Mouse (Mus musculus): Measurements from ENCODE around the gene Dip2a. TPM values are rescaled to one million over a fixed set of nuclear protein-coding genes. Genes with fewer than 3 reads are reported as not detected.

Gene Dip2a
- polyA plus RNA-seq, 1 experiment, result not detected

DNA sequence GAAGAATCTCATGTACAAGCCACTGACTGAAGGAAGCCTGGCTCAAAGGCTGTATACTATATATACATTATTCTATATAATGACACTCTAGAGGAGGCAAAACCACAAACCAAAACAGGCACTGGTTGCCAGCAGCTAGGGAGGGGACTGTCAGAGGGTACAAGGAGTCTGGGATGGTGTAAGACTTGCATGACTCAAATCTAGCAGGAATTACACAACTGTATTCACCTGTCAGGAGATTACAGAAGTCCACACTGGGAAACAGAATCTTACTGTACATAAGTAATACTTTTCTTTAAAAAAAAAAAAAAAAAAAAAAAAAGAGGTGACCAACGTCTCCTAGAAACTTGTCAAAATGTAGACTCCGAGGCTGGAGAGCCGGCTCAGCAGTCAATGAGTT is 16.5 kb downstream of the Dip2a start:
- 81% methylated on average over 3 of the region's 3 CpGs for WGBS
- no peaks in the 10 kb centered on the region for H3K4me1 ChIP-seq (ENCODE audit: control insufficient read depth, insufficient read depth, low read length)
- no peak overlapping the region for H3K4me3 ChIP-seq (ENCODE audit: insufficient read depth, low read depth, low read length)
- TF ChIP-seq CTCF (IDR thresholded peaks at IDR 0.05; ENCODE audit: insufficient read depth, low read depth, low read length) (no peak), POLR2A (IDR thresholded peaks at IDR 0.05; ENCODE audit: insufficient read depth, low read depth, low read length) (no peak)
- no peak overlapping the region for H3K27ac ChIP-seq (ENCODE audit: insufficient read depth, low read depth, low read length)

DNA sequence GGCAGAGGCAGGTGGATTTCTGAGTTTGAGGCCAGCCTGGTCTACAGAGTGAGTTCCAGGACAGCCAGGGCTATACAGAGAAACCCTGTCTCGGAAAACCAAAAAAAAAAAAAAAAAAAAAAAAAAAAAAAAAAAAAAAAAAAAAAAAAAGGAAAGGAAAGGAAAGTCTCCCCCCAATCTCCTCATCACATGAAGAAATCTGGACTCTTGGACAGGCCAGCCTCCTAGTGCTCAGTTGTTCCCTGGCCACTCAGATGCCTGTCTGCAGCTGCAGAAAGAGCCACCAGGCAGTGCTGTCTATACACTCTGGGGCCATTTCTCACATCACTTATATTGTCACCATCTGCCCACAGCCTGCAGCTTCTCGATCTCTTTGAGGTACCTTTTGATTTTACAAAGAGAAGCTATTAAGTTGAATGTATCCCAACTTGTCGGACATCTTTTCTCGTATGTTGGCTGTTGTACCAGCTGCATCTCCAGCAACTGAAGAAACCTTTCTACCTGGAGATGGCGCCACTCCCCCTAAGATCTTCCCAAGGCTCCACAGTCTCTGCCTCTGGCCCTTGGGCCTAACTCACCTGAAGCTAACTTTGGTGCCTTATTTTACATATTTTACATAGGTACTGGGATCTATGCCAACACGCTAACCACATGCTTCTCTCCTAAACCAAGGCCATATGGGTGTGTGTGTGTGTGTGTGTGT is 18.6 kb downstream of the Dip2a start:
- no peaks in the 10 kb centered on the region for H3K4me1 ChIP-seq (ENCODE audit: control insufficient read depth, insufficient read depth, low read length)
- TF ChIP-seq CTCF (IDR thresholded peaks at IDR 0.05; ENCODE audit: insufficient read depth, low read depth, low read length) (no peak), POLR2A (IDR thresholded peaks at IDR 0.05; ENCODE audit: insufficient read depth, low read depth, low read length) (no peak)
- H3K4me3 ChIP-seq (ENCODE audit: insufficient read depth, low read depth, low read length), result no peak overlapping the region
- no peak overlapping the region for H3K27ac ChIP-seq (ENCODE audit: insufficient read depth, low read depth, low read length)
- WGBS, result 82% methylated on average over 6 of the region's 6 CpGs

GRCm38 (mm10) chr10:76317623-76318022 is 27.5 kb downstream of the Dip2a start:
- Histone ChIP-seq H3K27ac (ENCODE audit: insufficient read depth, low read depth, low read length) (no peak overlapping the region), H3K4me3 (ENCODE audit: insufficient read depth, low read depth, low read length) (no peak overlapping the region), H3K4me1 (ENCODE audit: control insufficient read depth, insufficient read depth, low read length) (no peaks in the 10 kb centered on the region)
- no peak for TF ChIP-seq CTCF (IDR thresholded peaks at IDR 0.05; ENCODE audit: insufficient read depth, low read depth, low read length)
- TF ChIP-seq POLR2A (IDR thresholded peaks at IDR 0.05; ENCODE audit: insufficient read depth, low read depth, low read length), result no peak
- 88% methylated on average over 12 of the region's 12 CpGs for WGBS

DNA sequence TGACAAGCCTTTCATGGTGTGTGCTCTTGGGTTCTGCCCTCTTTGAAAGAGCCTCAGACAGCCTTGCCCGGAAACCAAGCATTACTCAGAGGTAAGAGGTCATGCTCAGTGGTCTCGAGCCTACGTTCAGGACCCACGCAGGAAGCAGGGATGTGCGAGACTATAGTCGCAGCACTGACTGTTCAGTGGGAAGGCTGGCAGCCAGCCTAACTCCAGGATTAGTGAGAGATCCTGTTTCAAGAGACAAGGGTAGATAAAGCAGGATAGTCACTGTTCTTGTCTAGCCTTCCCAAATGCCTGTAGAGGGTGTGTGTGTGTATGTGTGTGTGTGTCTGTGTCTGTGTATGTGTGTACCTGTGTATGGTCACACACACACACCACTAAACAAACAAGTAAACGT is 28.9 kb downstream of the Dip2a start:
- Histone ChIP-seq H3K27ac (ENCODE audit: insufficient read depth, low read depth, low read length) (no peak overlapping the region), H3K4me3 (ENCODE audit: insufficient read depth, low read depth, low read length) (no peak overlapping the region), H3K4me1 (ENCODE audit: control insufficient read depth, insufficient read depth, low read length) (no peaks in the 10 kb centered on the region)
- 72% methylated on average over 7 of the region's 7 CpGs for WGBS
- no peak for TF ChIP-seq CTCF (IDR thresholded peaks at IDR 0.05; ENCODE audit: insufficient read depth, low read depth, low read length)
- no peak for TF ChIP-seq POLR2A (IDR thresholded peaks at IDR 0.05; ENCODE audit: insufficient read depth, low read depth, low read length)

- Histone ChIP-seq H3K27ac (ENCODE audit: insufficient read depth, low read depth, low read length) (no peak overlapping the region), H3K4me1 (ENCODE audit: control insufficient read depth, insufficient read depth, low read length) (no peaks in the 10 kb centered on the region), H3K4me3 (ENCODE audit: insufficient read depth, low read depth, low read length) (no peak overlapping the region)
- no peak for TF ChIP-seq POLR2A (IDR thresholded peaks at IDR 0.05; ENCODE audit: insufficient read depth, low read depth, low read length)
- TF ChIP-seq CTCF (IDR thresholded peaks at IDR 0.05; ENCODE audit: insufficient read depth, low read depth, low read length), result no peak
- 89% methylated on average over 9 of the region's 9 CpGs for WGBS
These were observed 38.4 kb downstream of the Dip2a start for GRCm38 (mm10) chr10:76306738-76307137.

DNA sequence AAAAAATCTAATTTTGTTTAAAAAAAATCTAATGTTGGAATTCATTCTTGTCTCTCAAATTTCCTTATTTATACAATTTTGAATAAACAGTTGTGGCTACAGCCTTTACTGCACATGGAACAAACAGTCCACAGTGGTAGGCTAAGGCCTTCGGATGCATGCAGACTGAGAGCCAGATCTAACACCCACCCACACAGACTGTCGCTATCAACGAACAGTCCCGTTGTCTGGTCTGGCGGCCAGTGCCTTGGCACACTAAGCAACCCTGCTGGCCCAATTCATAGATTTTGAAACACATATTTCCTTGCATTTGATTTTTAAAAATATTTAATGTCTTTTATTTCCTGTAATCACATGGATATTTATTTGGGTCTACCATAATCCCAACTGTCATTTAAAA is 45.0 kb downstream of the Dip2a start:
- WGBS, result 82% methylated on average over 5 of the region's 5 CpGs
- H3K27ac ChIP-seq (ENCODE audit: insufficient read depth, low read depth, low read length), result no peak overlapping the region
- TF ChIP-seq CTCF (IDR thresholded peaks at IDR 0.05; ENCODE audit: insufficient read depth, low read depth, low read length) (no peak), POLR2A (IDR thresholded peaks at IDR 0.05; ENCODE audit: insufficient read depth, low read depth, low read length) (no peak)
- no peak overlapping the region for H3K4me3 ChIP-seq (ENCODE audit: insufficient read depth, low read depth, low read length)
- no peaks in the 10 kb centered on the region for H3K4me1 ChIP-seq (ENCODE audit: control insufficient read depth, insufficient read depth, low read length)

DNA sequence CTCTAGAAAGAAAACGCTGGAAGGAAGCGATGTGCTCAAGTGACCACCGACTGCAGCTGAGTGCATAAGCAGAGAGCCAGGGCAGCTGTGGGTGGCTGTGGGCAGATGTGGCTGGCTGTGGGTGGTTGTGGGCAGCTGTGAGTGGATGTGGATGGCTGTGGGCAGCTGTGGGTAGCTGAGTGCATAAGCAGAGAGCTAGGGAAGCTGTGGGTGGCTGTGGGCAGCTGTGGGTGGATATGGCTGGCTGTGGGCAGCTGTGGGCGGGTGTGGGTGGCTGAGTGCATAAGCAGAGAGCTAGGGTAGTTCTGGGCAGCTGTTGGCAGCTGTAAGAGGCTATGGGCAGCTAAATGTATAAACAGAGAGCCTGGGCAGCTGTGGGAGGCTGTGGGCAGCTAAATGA is 51.9 kb downstream of the Dip2a start:
- Histone ChIP-seq H3K27ac (ENCODE audit: insufficient read depth, low read depth, low read length) (no peak overlapping the region), H3K4me3 (ENCODE audit: insufficient read depth, low read depth, low read length) (no peak overlapping the region), H3K4me1 (ENCODE audit: control insufficient read depth, insufficient read depth, low read length) (no peaks in the 10 kb centered on the region; the same call in 1 of the 2 replicates)
- no peak for TF ChIP-seq CTCF (IDR thresholded peaks at IDR 0.05; ENCODE audit: insufficient read depth, low read depth, low read length)
- no peak for TF ChIP-seq POLR2A (IDR thresholded peaks at IDR 0.05; ENCODE audit: insufficient read depth, low read depth, low read length)
- WGBS, result 83% methylated on average over 4 of the region's 4 CpGs

- Histone ChIP-seq H3K27ac (ENCODE audit: insufficient read depth, low read depth, low read length) (no peak overlapping the region), H3K4me1 (ENCODE audit: control insufficient read depth, insufficient read depth, low read length) (no peaks in the 10 kb centered on the region; the same call in 1 of the 2 replicates), H3K4me3 (ENCODE audit: insufficient read depth, low read depth, low read length) (no peak overlapping the region)
- 70% methylated on average over 3 of the region's 3 CpGs for WGBS
- TF ChIP-seq CTCF (IDR thresholded peaks at IDR 0.05; ENCODE audit: insufficient read depth, low read depth, low read length), result no peak
- no peak for TF ChIP-seq POLR2A (IDR thresholded peaks at IDR 0.05; ENCODE audit: insufficient read depth, low read depth, low read length)
These were observed 55.0 kb downstream of the Dip2a start for GRCm38 (mm10) chr10:76289936-76290671.

DNA sequence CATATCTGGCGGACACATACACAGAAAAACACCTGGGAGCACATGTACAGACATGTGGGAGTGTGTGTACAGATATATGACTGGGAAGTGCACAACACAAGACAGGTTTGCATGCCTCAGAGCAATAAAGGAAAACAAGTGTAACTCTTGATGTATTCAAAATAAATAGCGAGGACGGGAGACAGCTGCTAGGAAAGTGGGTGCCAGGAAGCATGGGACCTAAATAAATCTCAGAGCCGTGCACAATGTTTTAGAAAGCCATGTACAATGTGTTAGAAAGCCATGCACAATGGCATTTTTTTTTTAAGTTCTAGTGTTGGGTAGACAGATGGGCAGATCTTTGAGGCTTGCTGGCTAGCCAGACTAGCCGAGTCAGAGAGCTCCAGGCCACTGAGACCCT is 56.0 kb downstream of the Dip2a start:
- no peak overlapping the region for H3K4me3 ChIP-seq (ENCODE audit: insufficient read depth, low read depth, low read length)
- no peak for TF ChIP-seq POLR2A (IDR thresholded peaks at IDR 0.05; ENCODE audit: insufficient read depth, low read depth, low read length)
- no peak for TF ChIP-seq CTCF (IDR thresholded peaks at IDR 0.05; ENCODE audit: insufficient read depth, low read depth, low read length)
- no peak overlapping the region for H3K27ac ChIP-seq (ENCODE audit: insufficient read depth, low read depth, low read length)
- no peaks in the 10 kb centered on the region; the same call in 1 of the 2 replicates for H3K4me1 ChIP-seq (ENCODE audit: control insufficient read depth, insufficient read depth, low read length)
- 83% methylated on average over 5 of the region's 5 CpGs for WGBS
